Mouse (Mus musculus) bone marrow, adult 2 months (tissue): ENCODE results near the gene Tpo.

ENCODE experiments used
- CTCF ChIP-seq: fragments of 200-500 bp; IDR thresholded peaks from 2 replicates; pipeline ENCODE4 v1.5.1; 2011; ENCODE audit warnings: low read length, control low read depth; ENCODE audit not compliant: control insufficient read depth, insufficient read depth
- POLR2A ChIP-seq: fragments of 200-500 bp; IDR thresholded peaks from 2 replicates; pipeline ENCODE4 v1.6.1; 2011; ENCODE audit warnings: low read depth, mild to moderate bottlenecking, control low read depth, low read length, borderline replicate concordance; ENCODE audit not compliant: control insufficient read depth

DNA sequence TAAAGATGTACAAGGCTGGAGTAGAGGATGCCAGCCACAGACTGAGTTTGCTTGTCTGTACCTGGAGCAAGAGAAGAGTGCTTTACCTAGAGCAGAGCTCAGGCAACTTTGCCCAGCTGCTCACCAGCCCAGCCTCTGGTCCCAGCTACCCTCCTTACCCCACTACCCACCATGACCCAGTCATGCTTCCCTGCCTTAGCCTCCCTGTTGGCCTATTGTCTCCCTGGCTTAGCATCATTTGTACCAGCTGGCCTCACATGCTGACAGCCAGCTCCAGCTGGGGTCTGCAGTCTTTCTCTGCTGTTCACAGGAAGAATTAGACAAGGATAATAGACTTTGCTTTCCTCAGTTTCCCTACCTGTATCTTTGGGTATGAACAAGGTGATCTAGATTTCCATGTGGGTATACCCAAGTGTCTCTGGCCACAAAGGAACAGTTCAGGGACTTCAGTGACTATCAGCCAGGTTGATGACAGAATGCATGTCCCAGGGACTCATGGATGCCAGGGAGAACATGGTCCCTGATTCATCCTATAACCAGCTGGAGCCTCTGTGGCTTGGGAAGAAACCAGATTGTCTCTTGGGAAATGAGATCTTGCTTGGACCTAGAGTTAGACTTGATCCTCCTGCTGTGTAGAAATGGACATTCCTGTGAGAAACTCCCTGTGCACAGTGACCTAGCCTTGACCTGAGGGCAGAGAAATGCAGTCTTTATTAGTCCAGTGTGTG lies 96.4 kb downstream of the Tpo start:
- TF ChIP-seq CTCF, result no peak
- no peak for TF ChIP-seq POLR2A
